25 mouse cellular contexts compared by ENCODE assay signal in the genomic region with DNA sequence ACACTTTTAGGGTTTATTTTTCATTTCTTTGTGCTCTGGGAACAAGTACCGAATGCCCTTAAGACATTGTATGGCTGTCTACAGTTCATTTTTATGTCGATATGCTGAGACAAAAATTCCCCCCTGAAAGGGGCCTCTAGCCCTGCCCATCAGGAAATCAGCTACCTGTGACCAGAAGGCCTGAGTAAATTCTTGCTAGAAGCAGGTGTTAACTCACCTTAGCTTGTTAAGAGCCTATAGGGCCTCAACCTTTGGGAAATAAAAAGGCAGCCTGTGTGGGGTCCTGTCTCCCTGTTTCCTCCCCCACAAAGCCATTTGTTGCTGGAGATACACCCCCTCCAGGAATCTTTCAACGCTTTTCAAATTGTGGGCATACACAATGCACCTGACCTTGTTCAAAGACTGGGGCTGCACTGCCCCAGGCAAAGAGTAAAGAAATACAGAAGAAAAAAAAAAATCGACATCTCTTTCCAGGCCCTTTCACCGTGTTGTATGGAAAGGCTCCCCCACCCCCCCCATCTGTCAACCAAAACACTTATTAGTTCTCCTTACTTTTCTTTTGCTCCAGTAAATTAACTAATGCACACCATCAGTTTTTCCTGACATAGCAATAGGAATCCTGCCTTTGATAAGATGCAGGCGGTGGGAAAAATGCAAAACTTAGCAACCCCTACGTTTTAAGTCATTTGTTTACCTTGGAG. TPM values are rescaled to one million over a fixed set of nuclear protein-coding genes. Genes with fewer than 3 reads are reported as not detected.
DNase-seq lines count a peak whose midpoint lies in the region; ATAC-seq and TF ChIP-seq lines count a peak whose summit lies in the region.
"Had no signal": no experiment of that assay in that cellular context is flagged by ENCODE, and none has a peak within 500 bp of the region (broad histone marks: within the 10 kb centered on the region; RNA-seq: fewer than 3 reads in every experiment).

No protein-coding gene starts in this region.

- H3K4me1 ChIP-seq in lung, embryonic 14.5 days (ENCODE audit: insufficient read depth): no peaks in the 10 kb centered on the region
- H3K4me1 ChIP-seq in embryonic facial prominence, embryonic 10.5 days: peaks cover 23% of the 10 kb centered on the region
- peaks cover 21% of the 10 kb centered on the region for H3K4me1 ChIP-seq in forebrain, embryonic 15.5 days
- H3K4me1 ChIP-seq: embryonic facial prominence, embryonic 12.5 days had no signal

- no peak overlapping the region for H3K4me2 ChIP-seq in lung, embryonic 14.5 days
- no peak overlapping the region for H3K4me2 ChIP-seq in forebrain, embryonic 15.5 days (replicated peaks)
- H3K4me2 ChIP-seq: embryonic facial prominence, embryonic 12.5 days; hindbrain, embryonic 14.5 days; kidney, embryonic 15.5 days; limb, embryonic 12.5 days; liver, embryonic 11.5 days; midbrain, embryonic 11.5 days had no signal

- 46% methylated on average over 7 of the region's 7 CpGs for WGBS in lung, embryonic 14.5 days
- WGBS in embryonic facial prominence, embryonic 10.5 days: 57% methylated on average over 7 of the region's 7 CpGs
- 18% methylated on average over 7 of the region's 7 CpGs for whole genome bisulfite sequencing in forebrain, embryonic 15.5 days

- H3K36me3 ChIP-seq in lung, embryonic 14.5 days (ENCODE audit: insufficient read depth): no peaks in the 10 kb centered on the region
- no peaks in the 10 kb centered on the region for H3K36me3 ChIP-seq in embryonic facial prominence, embryonic 10.5 days (replicated peaks)
- H3K36me3 ChIP-seq in forebrain, embryonic 15.5 days: no peaks in the 10 kb centered on the region
- H3K36me3 ChIP-seq: embryonic facial prominence, embryonic 12.5 days; kidney, embryonic 15.5 days; limb, embryonic 12.5 days had no signal

- no peak overlapping the region for H3K4me3 ChIP-seq in lung, embryonic 14.5 days (ENCODE audit: low read depth, low read length)
- no peak overlapping the region for H3K4me3 ChIP-seq in embryonic facial prominence, embryonic 10.5 days
- no peak overlapping the region for H3K4me3 ChIP-seq in forebrain, embryonic 15.5 days
- H3K4me3 ChIP-seq: embryonic facial prominence, embryonic 12.5 days; kidney, embryonic 15.5 days; limb, embryonic 12.5 days had no signal

- H3K9me3 ChIP-seq in lung, embryonic 14.5 days (ENCODE audit: low read depth, low read length): no peaks in the 10 kb centered on the region
- no peaks in the 10 kb centered on the region for H3K9me3 ChIP-seq in embryonic facial prominence, embryonic 10.5 days
- no peaks in the 10 kb centered on the region for H3K9me3 ChIP-seq in forebrain, embryonic 15.5 days
- H3K9me3 ChIP-seq: embryonic facial prominence, embryonic 12.5 days; kidney, embryonic 15.5 days; limb, embryonic 12.5 days had no signal

- H3K9ac ChIP-seq in lung, embryonic 14.5 days: no peak overlapping the region
- no peak overlapping the region for H3K9ac ChIP-seq in forebrain, embryonic 15.5 days (replicated peaks)
- H3K9ac ChIP-seq: embryonic facial prominence, embryonic 12.5 days; hindbrain, embryonic 14.5 days; kidney, embryonic 15.5 days; limb, embryonic 12.5 days; liver, postnatal 0 days had no signal

- H3K27me3 ChIP-seq in lung, embryonic 14.5 days (ENCODE audit: insufficient read depth, low read length): no peaks in the 10 kb centered on the region
- no peaks in the 10 kb centered on the region for H3K27me3 ChIP-seq in embryonic facial prominence, embryonic 10.5 days (replicated peaks; ENCODE audit: low read depth, poor library complexity, severe bottlenecking)
- no peaks in the 10 kb centered on the region for H3K27me3 ChIP-seq in forebrain, embryonic 15.5 days
- H3K27me3 ChIP-seq: CH12.LX; embryonic facial prominence, embryonic 12.5 days; kidney, embryonic 15.5 days; limb, embryonic 12.5 days had no signal

- H3K27ac ChIP-seq in lung, embryonic 14.5 days (ENCODE audit: low read depth): no peak overlapping the region
- H3K27ac ChIP-seq in embryonic facial prominence, embryonic 10.5 days (replicated peaks): no peak overlapping the region
- peak overlapping the region; percentile 66 for H3K27ac ChIP-seq in forebrain, embryonic 15.5 days (replicated peaks)
- H3K27ac ChIP-seq: embryonic facial prominence, embryonic 12.5 days; hindbrain, embryonic 14.5 days; kidney, embryonic 15.5 days; limb, embryonic 12.5 days had no signal

- peak; percentile 7 for DNase-seq in lung, embryonic 14.5 days
- DNase-seq in lung, postnatal 4 days: no peak
- DNase-seq in embryonic facial prominence, embryonic 10.5 days (ENCODE audit: low spot score): peak; percentile 10
- DNase-seq in gastrocnemius, postnatal 10 days: no peak
- DNase-seq in layer of hippocampus, postnatal 25 days (ENCODE audit: extremely low spot score in 1 of 2, low spot score in 1 of 2): no peak
- DNase-seq in kidney, adult 18-20 months: no peak
- DNase-seq: adrenal gland, postnatal 14 days; B cell, adult 2 months; gastrocnemius, postnatal 14 days; heart, postnatal 4 days; kidney, postnatal 36 days; liver, postnatal 0 days; lung, postnatal 10 days had no signal

- no peak for ATAC-seq in lung, embryonic 14.5 days (ENCODE audit: insufficient read depth)
- peak; percentile 80 for ATAC-seq in forebrain, embryonic 15.5 days (replicated peaks)
- ATAC-seq: liver, postnatal 0 days had no signal

- TF ChIP-seq CTCF in lung, embryonic 14.5 days (IDR thresholded peaks at IDR 0.05; ENCODE audit: low read depth): no peak

RNA-seq across cellular contexts. Expression of a gene that starts 21.9 kb away (rescaled TPM):
- 2.0 and 2.5 TPM in 2 replicates for polyA plus RNA-seq in lung, embryonic 14.5 days (2014; fragmentation: Nextera tagmentation; extraction: Ambion mirVana)
- 7.0 and 8.7 TPM in 2 replicates for polyA plus RNA-seq in embryonic facial prominence, embryonic 10.5 days (2016; fragmentation: Nextera tagmentation; extraction: Ambion mirVana)
- polyA plus RNA-seq in forebrain, embryonic 15.5 days (2015; fragmentation: Nextera tagmentation; extraction: Ambion mirVana): 12.7 and 14.6 TPM in 2 replicates
- total RNA-seq in gastrocnemius, postnatal 10 days (2021): 1 to 10 TPM; 3.1 to 6.0 TPM
- total RNA-seq in layer of hippocampus, postnatal 25 days (2021): 10 to 100 TPM; 20.1 to 20.2 TPM
- total RNA-seq: CH12.LX; megakaryocyte progenitor cell, adult 5-6 weeks; MEL; monocyte, adult 5-6 weeks; neutrophil, adult 5-6 weeks had no signal

Comparison
In these comparisons a context has a peak if more than half of its experiments do, and no peak if none do; other contexts are left out.
1. DNase-seq: peak in lung, embryonic 14.5 days (single experiment) and embryonic facial prominence, embryonic 10.5 days (single experiment); none in lung, postnatal 4 days (0 of 2), gastrocnemius, postnatal 10 days (single experiment), layer of hippocampus, postnatal 25 days (0 of 2) and kidney, adult 18-20 months (single experiment).